Mouse (Mus musculus) B cell, adult 67 days (primary cell): ENCODE measurements around the gene Myo1f. TPM values are rescaled to one million over a fixed set of nuclear protein-coding genes. Genes with fewer than 3 reads are reported as not detected.

Experiments
- total RNA-seq, 2 experiments: library from RNA; stranded (reverse); gene quantifications; 4 replicates each; pipeline ENCODE4 v1.2.4; 2023

Gene Myo1f
- total RNA-seq: 10 to 100 TPM; 16.7 to 23.1 TPM

GRCm38 (mm10) chr17:33555223-33555855, at the start of gene Myo1f:
TSS of gene Myo1f (plus strand) at chr17:33555707.

DNA sequence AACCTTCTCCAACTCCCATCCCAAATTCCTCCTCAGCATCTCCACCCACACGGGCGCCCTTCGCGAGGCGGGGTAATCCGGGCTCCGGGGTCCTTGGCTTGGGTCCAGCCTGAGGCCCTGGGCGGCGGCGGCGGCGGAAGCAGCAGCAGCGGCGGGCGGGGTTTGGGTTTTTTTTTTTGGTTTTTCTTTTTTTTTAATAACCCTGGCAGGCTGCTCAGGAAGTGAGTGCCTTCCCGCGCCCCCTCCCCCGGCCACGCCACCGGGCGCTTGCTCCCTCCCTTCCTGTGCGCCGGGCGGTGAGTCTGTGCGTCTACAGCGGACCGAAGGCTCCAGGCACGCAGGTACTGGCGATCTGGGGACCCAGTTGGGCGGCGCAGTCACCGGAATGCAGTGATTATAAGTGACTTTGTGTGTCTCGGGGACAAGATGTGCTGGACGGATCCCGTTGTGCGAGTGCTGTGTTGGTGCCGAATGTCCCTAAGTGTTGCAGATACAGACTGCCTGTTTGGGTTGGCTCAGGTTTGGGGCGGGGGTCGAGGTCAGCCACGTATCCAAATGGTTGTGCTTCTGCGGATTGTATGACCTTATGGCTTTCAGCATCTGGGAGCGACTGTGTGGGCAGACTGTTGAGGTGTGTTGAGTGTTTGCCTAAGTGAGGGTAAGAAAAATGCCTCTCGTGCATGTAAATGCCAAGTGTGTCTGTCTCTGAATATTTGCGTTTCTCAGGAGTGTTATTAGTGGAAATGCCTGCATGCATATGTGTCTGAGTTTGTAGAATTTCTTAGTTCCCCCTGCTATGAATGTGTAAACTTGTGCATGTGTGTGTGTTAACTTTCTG, 31.4 kb upstream of the Myo1f start, which contains the start of gene Adamts10:
Gene Adamts10 (plus strand): TSS at position 287 of the 838 bp plus-strand sequence.

GRCm38 (mm10) chr17:33628621-33629486, 73.3 kb downstream of the Myo1f start, which contains the start of gene Zfp414:
TSS of gene Zfp414 (plus strand) at chr17:33629090.

DNA sequence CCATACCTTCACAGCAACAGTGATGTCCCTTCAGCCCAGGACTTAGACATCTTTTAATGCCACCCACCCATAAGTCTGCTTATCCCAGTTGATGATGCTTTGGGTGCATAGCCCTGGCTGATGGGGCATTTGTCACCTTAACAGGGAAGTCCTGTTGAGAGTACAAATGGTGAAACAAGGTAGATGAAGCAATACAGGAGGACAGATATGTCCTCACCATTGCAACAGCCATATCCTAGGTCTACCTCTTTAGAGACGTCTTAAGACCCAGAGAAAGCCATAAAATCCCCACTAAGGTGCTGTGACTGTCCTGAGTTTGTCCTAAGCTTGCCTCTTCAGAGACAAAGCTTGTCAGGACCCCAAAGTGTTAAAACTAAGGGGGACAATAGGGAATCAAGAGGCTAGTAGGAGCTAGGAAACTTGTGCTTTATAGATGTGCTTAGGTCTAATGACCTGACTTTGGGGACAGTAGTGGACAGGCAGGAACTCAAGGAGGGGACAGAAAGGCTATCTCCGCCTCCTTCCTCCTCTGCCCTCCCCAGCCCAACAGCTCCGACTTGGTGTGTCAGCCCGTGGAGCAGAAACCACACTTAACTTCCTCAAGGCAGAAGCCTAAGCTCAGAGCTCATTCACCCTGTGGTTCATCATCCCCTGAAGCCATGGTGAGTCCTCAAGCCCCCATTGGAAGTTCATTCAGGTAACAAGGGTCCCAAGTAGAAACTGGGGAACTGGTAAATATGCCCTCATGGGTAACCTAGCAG, 82.2 kb downstream of the Myo1f start, which contains the start of gene Pram1:
Gene Pram1 (plus strand): TSS at position 541 of the 761 bp plus-strand sequence.

Other genes with a start within 250 kb of the Myo1f start
- gene Zfp81, start 196.8 kb upstream of the Myo1f start, total RNA-seq: 10 to 100 TPM; 16.8 to 17.7 TPM
- gene Zfp101, start 161.1 kb upstream of the Myo1f start, total RNA-seq: 10 to 100 TPM in 1 of 2 experiments, 1 to 10 TPM in 1; 7.2 to 10.6 TPM
- gene Actl9, start 122.8 kb upstream of the Myo1f start, total RNA-seq: not detected
- 10 to 100 TPM; 84.2 to 91.8 TPM for gene Adamts10, start 31.5 kb upstream of the Myo1f start, total RNA-seq
- gene Zfp414, start 73.4 kb downstream of the Myo1f start, total RNA-seq: 10 to 100 TPM; 36.3 to 61.0 TPM
- 1 to 10 TPM; 1.1 to 4.8 TPM for gene Pram1, start 82.3 kb downstream of the Myo1f start, total RNA-seq
- 100 to 1,000 TPM; 357 to 366 TPM for gene Hnrnpm, start 131.2 kb downstream of the Myo1f start, total RNA-seq
- gene March2, start 163.0 kb downstream of the Myo1f start, total RNA-seq: 10 to 100 TPM; 46.9 to 54.2 TPM
- 100 to 1,000 TPM; 199 to 206 TPM for gene Rab11b, start 204.8 kb downstream of the Myo1f start, total RNA-seq
- gene Angptl4, start 226.1 kb downstream of the Myo1f start, total RNA-seq: under 1 TPM in 1 of 2 experiments, not detected in 1; 0.15 TPM